Mouse (Mus musculus) liver, embryonic 18 days (tissue): ENCODE measurements around the gene Tmem186. TPM values are rescaled to one million over a fixed set of nuclear protein-coding genes. Genes with fewer than 3 reads are reported as not detected.

ENCODE experiments used
- polyA plus RNA-seq: library from polyadenylated mRNA; depleted of rRNA; stranded (reverse); fragments of >200 nt; gene quantifications from 2 replicates; pipeline ENCODE4 v1.2.3, GENCODE M21; 2012; rRNA removed

Gene Tmem186
- polyA plus RNA-seq: 6.1 and 6.8 TPM in 2 replicates

DNA sequence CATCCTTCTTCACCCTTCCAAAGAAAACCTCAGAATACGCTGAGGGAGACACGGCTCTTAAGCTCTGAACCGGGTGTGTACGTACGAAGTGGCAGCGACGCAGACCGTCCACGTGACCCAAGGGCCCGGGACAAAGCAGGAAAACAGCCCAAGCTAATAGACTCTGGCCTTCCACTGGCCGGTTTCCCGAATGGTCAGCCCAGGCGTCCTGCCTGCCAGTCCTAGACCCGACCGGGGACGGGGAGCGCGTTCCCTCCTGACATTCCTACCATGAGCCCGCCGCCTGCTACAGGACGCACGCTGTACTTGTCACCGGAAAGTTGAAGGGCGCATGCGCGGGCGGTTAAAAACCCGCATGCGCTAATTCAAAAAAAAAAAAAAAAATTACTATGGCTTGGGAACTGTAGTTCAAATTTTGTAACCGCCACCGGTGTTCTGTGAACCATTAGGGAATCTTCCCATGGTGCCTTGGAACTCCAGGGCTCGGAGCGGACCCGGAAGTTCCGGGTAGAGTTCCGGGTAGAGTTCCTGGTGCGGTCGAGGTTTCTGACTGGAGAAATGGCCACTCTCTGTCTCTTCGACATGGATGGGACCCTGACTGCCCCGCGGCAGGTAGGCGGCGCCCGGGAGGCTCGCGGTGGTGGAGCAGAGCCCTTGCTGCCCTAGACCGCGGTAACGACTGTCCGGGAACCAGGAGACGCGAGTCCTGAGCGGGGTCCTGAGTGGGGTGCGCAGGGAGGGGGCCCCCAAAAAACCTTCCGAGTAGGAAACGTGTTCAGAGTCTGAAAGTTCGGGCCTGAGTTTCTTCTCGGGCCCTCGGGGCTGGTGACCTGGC is at the start of gene Tmem186, which contains the start of gene Pmm2:
Gene Tmem186, minus strand, starts transcription at position 496 of the 835 bp plus-strand sequence.
Gene Pmm2, plus strand, starts transcription at position 458 of the 835 bp plus-strand sequence.

DNA sequence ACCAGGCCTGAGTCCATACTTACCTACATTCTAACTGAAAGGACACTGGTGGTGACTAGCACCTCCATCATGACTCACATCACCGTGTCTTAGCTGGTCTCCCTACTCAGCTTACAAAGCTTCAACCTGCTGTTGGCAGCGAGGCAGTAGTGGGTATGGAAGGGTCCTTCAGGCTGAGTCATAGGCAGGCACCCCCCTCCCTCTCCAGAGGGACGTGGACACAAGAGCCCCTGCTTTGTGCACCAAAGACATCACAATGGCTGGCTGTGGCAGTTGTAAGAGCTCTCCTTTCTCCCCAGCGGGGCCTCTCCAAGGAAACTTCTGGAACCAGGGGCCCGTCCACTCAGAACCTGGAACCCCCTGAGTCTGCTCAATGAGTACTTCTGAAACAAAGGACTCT is 43.0 kb upstream of the Tmem186 start, which contains the start of gene Gm5767:
Gene Gm5767, plus strand, starts transcription at position 301 of the 400 bp plus-strand sequence.

GRCm38 (mm10) chr16:8671551-8672349 is 34.2 kb upstream of the Tmem186 start, which contains the start of gene Carhsp1:
Gene Carhsp1, minus strand, starts transcription at chr16:8672155.

Other genes with a start within 250 kb of the Tmem186 start
- gene Tmem114, start 212.6 kb downstream of the Tmem186 start, polyA plus RNA-seq: not detected in 2 replicates
- 8.5 and 8.6 TPM in 2 replicates for gene Mettl22, start 166.9 kb downstream of the Tmem186 start, polyA plus RNA-seq
- 28.9 and 33.7 TPM in 2 replicates for gene Abat, start 124.3 kb downstream of the Tmem186 start, polyA plus RNA-seq
- gene Pmm2, start within 50 bp of the Tmem186 start, polyA plus RNA-seq: 24.3 and 25.6 TPM in 2 replicates
- gene Carhsp1, start 34.4 kb upstream of the Tmem186 start, polyA plus RNA-seq: 43.1 and 44.7 TPM in 2 replicates
- 0.17 and 0.22 TPM in 2 replicates for gene Gm5767, start 43.1 kb upstream of the Tmem186 start, polyA plus RNA-seq
- 33.4 and 39.4 TPM in 2 replicates for gene Usp7, start 154.6 kb upstream of the Tmem186 start, polyA plus RNA-seq
- gene 1810013L24Rik, start 192.4 kb upstream of the Tmem186 start, polyA plus RNA-seq: 11.8 and 12.5 TPM in 2 replicates